Mouse (Mus musculus) MEL (cell line): Measurements from ENCODE around the gene Lmf2.

Experiments
- BHLHE40 ChIP-seq: IDR thresholded peaks from 2 replicates; pipeline ENCODE4 v1.6.1; 2012; ENCODE audit warnings: low read depth, mild to moderate bottlenecking, inconsistent platforms, low read length, improper control_type of control experiment, borderline replicate concordance
- EP300 ChIP-seq, 2 experiments: IDR thresholded peaks; 2 replicates each; pipeline ENCODE4 v1.6.1; 2011; ENCODE audit warnings: improper control_type of control experiment in 2 of 2, low read length in 2 of 2, low read depth in 1 of 2, mild to moderate bottlenecking in 1 of 2
- GABPA ChIP-seq: IDR thresholded peaks from 2 replicates; pipeline ENCODE4 v1.6.1; 2012; ENCODE audit warnings: low read depth, mild to moderate bottlenecking, inconsistent platforms, low read length, improper control_type of control experiment, moderate library complexity
- GATA1 ChIP-seq: IDR thresholded peaks from 2 replicates; pipeline ENCODE4 v1.6.1; 2011; ENCODE audit warnings: low read depth, low read length, improper control_type of control experiment
- MAZ ChIP-seq: IDR thresholded peaks from 2 replicates; pipeline ENCODE4 v1.6.1; 2012; ENCODE audit warnings: low read depth, mild to moderate bottlenecking, inconsistent platforms, low read length, improper control_type of control experiment
- NRF1 ChIP-seq: IDR thresholded peaks from 2 replicates; pipeline ENCODE4 v1.6.1; 2014; ENCODE audit warnings: low read depth, mild to moderate bottlenecking, inconsistent platforms, low read length, improper control_type of control experiment, moderate library complexity; ENCODE audit not compliant: poor library complexity, insufficient read depth, severe bottlenecking
- POLR2A ChIP-seq, 2 experiments: IDR thresholded peaks; 2 replicates each; pipeline ENCODE4 v1.6.1; 2011 to 2012; ENCODE audit warnings: low read length in 2 of 2, mild to moderate bottlenecking in 2 of 2, control low read depth in 1 of 2, improper control_type of control experiment in 1 of 2, low read depth in 1 of 2, moderate library complexity in 1 of 2; ENCODE audit not compliant: control insufficient read depth in 1 of 2, insufficient read depth in 1 of 2, poor library complexity in 1 of 2
- POLR2AphosphoS2 ChIP-seq: IDR thresholded peaks from 2 replicates; pipeline ENCODE4 v1.6.1; 2011; ENCODE audit warnings: low read length, improper control_type of control experiment
- SIN3A ChIP-seq: IDR thresholded peaks from 2 replicates; pipeline ENCODE4 v1.6.1; 2012; ENCODE audit warnings: low read length, improper control_type of control experiment, inconsistent platforms
- USF1 ChIP-seq: IDR thresholded peaks from 2 replicates; pipeline ENCODE4 v1.6.1; 2014; ENCODE audit warnings: low read depth, mild to moderate bottlenecking, inconsistent platforms, low read length, improper control_type of control experiment, moderate library complexity
- ZMIZ1 ChIP-seq: IDR thresholded peaks from 2 replicates; pipeline ENCODE4 v1.6.1; 2012; ENCODE audit warnings: low read depth, mild to moderate bottlenecking, inconsistent platforms, low read length, improper control_type of control experiment, moderate library complexity

DNA sequence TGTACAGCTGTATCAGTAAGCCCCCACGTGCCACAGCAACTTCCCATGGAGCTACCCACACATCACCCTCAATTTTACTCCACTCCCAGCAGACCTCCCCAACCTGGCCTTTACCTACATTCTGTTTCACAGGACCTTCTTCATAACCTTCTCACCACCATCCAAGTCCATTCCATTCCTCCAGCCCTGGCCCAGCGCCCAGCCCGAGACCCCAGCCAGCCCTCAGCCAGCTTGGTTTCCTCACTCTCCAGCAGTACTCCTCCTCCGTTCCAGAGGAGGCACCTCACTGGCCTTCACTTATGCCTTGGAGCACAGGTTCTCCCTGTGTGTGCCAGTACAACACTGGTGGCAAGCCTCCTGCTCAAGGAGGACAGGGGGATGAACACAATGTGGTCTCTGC lies 42.1 kb downstream of the Lmf2 start:
- no peak for TF ChIP-seq POLR2A (IDR thresholded peaks at IDR 0.05; ENCODE audit: control insufficient read depth in 1 of 2, insufficient read depth in 1 of 2, low read depth in 1 of 2, low read length in 2 of 2, poor library complexity in 1 of 2)
- no peak for TF ChIP-seq SIN3A
- TF ChIP-seq GATA1 = no peak
- no peak for TF ChIP-seq ZMIZ1
- no peak for TF ChIP-seq NRF1
- no peak for TF ChIP-seq BHLHE40
- TF ChIP-seq USF1 = no peak
- TF ChIP-seq GABPA = no peak
- no peak for TF ChIP-seq MAZ
- TF ChIP-seq EP300 (IDR thresholded peaks at IDR 0.05; ENCODE audit: low read depth in 1 of 2, low read length in 2 of 2) = no peak
- TF ChIP-seq POLR2AphosphoS2 = no peak
